Mouse (Mus musculus): ENCODE results near the gene Rgs5.

The Rgs5 gene

GRCm38 (mm10) chr1:169726319-169726718 lies 71.0 kb downstream of the Rgs5 start:
- DNase-seq (ENCODE audit: low spot score): no peak

- no peak for DNase-seq (ENCODE audit: low spot score)
Observed at GRCm38 (mm10) chr1:169730599-169731100, 75.3 kb downstream of the Rgs5 start.

GRCm38 (mm10) chr1:169736139-169736538 lies 80.8 kb downstream of the Rgs5 start:
- DNase-seq (ENCODE audit: low spot score): no peak

- DNase-seq (ENCODE audit: low spot score): no peak
Observed at GRCm38 (mm10) chr1:169737231-169737630, 81.9 kb downstream of the Rgs5 start.

- no peak for DNase-seq (ENCODE audit: low spot score)
Observed at GRCm38 (mm10) chr1:169741147-169741546, 85.8 kb downstream of the Rgs5 start.
